Comparison of ENCODE assay signal across 24 mouse cellular contexts in genomic region chr3:150401694-150402301, GRCm38 (mm10).
A peak's percentile ranks its signal among the peaks of the same experiment; 100 is the strongest.
DNase-seq lines count a peak whose midpoint lies in the region; ATAC-seq lines count a peak whose summit lies in the region.
"Had no signal": no experiment of that assay in that cellular context is flagged by ENCODE, and none has a peak within 500 bp of the region (broad histone marks: within the 10 kb centered on the region; RNA-seq: fewer than 3 reads in every experiment).

No protein-coding gene starts in this region.

- H3K4me1 ChIP-seq in forebrain, embryonic 13.5 days: no peaks in the 10 kb centered on the region
- no peaks in the 10 kb centered on the region for H3K4me1 ChIP-seq in forebrain, embryonic 16.5 days (replicated peaks; ENCODE audit: control insufficient read depth, insufficient read depth, low read length)
- H3K4me1 ChIP-seq: embryonic facial prominence, embryonic 15.5 days; heart, embryonic 15.5 days; hindbrain, embryonic 13.5 days; limb, embryonic 13.5 days; neural tube, embryonic 15.5 days had no signal

- no peak overlapping the region for H3K9ac ChIP-seq in forebrain, embryonic 13.5 days
- H3K9ac ChIP-seq in forebrain, embryonic 16.5 days (replicated peaks; ENCODE audit: low read depth, low read length): no peak overlapping the region
- H3K9ac ChIP-seq: embryonic facial prominence, embryonic 15.5 days; heart, embryonic 15.5 days; hindbrain, embryonic 13.5 days; limb, embryonic 13.5 days; neural tube, embryonic 15.5 days had no signal

- peak; percentile 6 to 18 for DNase-seq in left cerebral cortex, postnatal 14 days (ENCODE audit: low spot score in 2 of 2)
- DNase-seq in left cerebral cortex, adult 9 months (ENCODE audit: low spot score in 2 of 2): no peak
- peak; percentile 26 for DNase-seq in 3T3-L1 (ENCODE audit: low read depth, low spot score)
- peak; percentile 25 for DNase-seq in brain, adult 2 months (ENCODE audit: low read depth, low spot score)
- no peak for DNase-seq in retina, postnatal 1 day
- DNase-seq: adrenal gland, postnatal 36 days; B cell, adult 2 months; cerebellum, adult 11-12 months; cerebellum, postnatal 25 days; gastrocnemius, postnatal 10 days; heart, adult 2 months; kidney, adult 11 months; thymus, postnatal 4 days had no signal

- no peaks in the 10 kb centered on the region for H3K36me3 ChIP-seq in forebrain, embryonic 13.5 days (ENCODE audit: poor library complexity, severe bottlenecking)
- no peaks in the 10 kb centered on the region for H3K36me3 ChIP-seq in forebrain, embryonic 16.5 days (ENCODE audit: control insufficient read depth, insufficient read depth)
- H3K36me3 ChIP-seq: embryonic facial prominence, embryonic 15.5 days; heart, embryonic 15.5 days; hindbrain, embryonic 13.5 days; limb, embryonic 13.5 days; neural tube, embryonic 15.5 days had no signal

- no peak overlapping the region for H3K27ac ChIP-seq in forebrain, embryonic 13.5 days
- no peak overlapping the region for H3K27ac ChIP-seq in forebrain, embryonic 16.5 days (ENCODE audit: low read length)
- H3K27ac ChIP-seq: embryonic facial prominence, embryonic 15.5 days; heart, adult 2 months; heart, embryonic 15.5 days; hindbrain, embryonic 13.5 days; kidney, postnatal 0 days; layer of hippocampus, adult 2 months; left cerebral cortex, adult 2 months; limb, embryonic 13.5 days; neural tube, embryonic 15.5 days had no signal

- no peaks in the 10 kb centered on the region for H3K9me3 ChIP-seq in forebrain, embryonic 13.5 days (replicated peaks)
- H3K9me3 ChIP-seq in forebrain, embryonic 16.5 days (ENCODE audit: control insufficient read depth, low read length): no peaks in the 10 kb centered on the region
- H3K9me3 ChIP-seq: embryonic facial prominence, embryonic 15.5 days; heart, embryonic 15.5 days; hindbrain, embryonic 13.5 days; limb, embryonic 13.5 days; neural tube, embryonic 15.5 days had no signal

- intact Hi-C loops in left cerebral cortex, postnatal 14 days (cut with DNase I): no loop called here

- no peak overlapping the region for H3K4me2 ChIP-seq in forebrain, embryonic 13.5 days
- no peak overlapping the region for H3K4me2 ChIP-seq in forebrain, embryonic 16.5 days (ENCODE audit: low read length)
- H3K4me2 ChIP-seq: embryonic facial prominence, embryonic 15.5 days; heart, embryonic 15.5 days; hindbrain, embryonic 13.5 days; limb, embryonic 13.5 days; neural tube, embryonic 15.5 days had no signal

- no peak overlapping the region for H3K4me3 ChIP-seq in forebrain, embryonic 13.5 days
- H3K4me3 ChIP-seq in forebrain, embryonic 16.5 days (replicated peaks; ENCODE audit: low read length): no peak overlapping the region
- H3K4me3 ChIP-seq: embryonic facial prominence, embryonic 15.5 days; heart, adult 2 months; heart, embryonic 15.5 days; hindbrain, embryonic 13.5 days; layer of hippocampus, adult 2 months; left cerebral cortex, adult 2 months; limb, embryonic 13.5 days; myocyte; neural tube, embryonic 15.5 days had no signal

- no peaks in the 10 kb centered on the region for H3K27me3 ChIP-seq in forebrain, embryonic 13.5 days
- no peaks in the 10 kb centered on the region for H3K27me3 ChIP-seq in forebrain, embryonic 16.5 days (replicated peaks; ENCODE audit: control insufficient read depth, insufficient read depth, low read length)
- H3K27me3 ChIP-seq: embryonic facial prominence, embryonic 15.5 days; heart, embryonic 15.5 days; hindbrain, embryonic 13.5 days; limb, embryonic 13.5 days; neural tube, embryonic 15.5 days had no signal

- 89% methylated on average over 2 of the region's 2 CpGs for WGBS in forebrain, embryonic 13.5 days
- WGBS in forebrain, embryonic 16.5 days: 96% methylated on average over 2 of the region's 2 CpGs

- ATAC-seq in forebrain, embryonic 13.5 days: 0 out of 2 replicates have a peak, but pooled peaks have one; percentile 53
- no peak for ATAC-seq in forebrain, embryonic 16.5 days

Comparison
In these comparisons a context has a peak if more than half of its experiments do, and no peak if none do; other contexts are left out.
1. DNase-seq: peak in left cerebral cortex, postnatal 14 days (2 of 2), 3T3-L1 (single experiment) and brain, adult 2 months (single experiment); none in left cerebral cortex, adult 9 months (0 of 2) and retina, postnatal 1 day (single experiment).